Mouse (Mus musculus): ENCODE results near the gene Gm7075.
"Not testable (repeated sequence)": the region's sequence is repeated elsewhere in the genome, so short reads cannot be mapped to it uniquely, and the experiment has no call there.

Gene Gm7075

GRCm38 (mm10) chr10:63415850-63416249, 5.7 kb downstream of the Gm7075 start:
- DNase-seq: no peak

- no peak for DNase-seq
Observed at GRCm38 (mm10) chr10:63415287-63415686, 6.3 kb downstream of the Gm7075 start.

GRCm38 (mm10) chr10:63412756-63413155, 8.8 kb downstream of the Gm7075 start:
- DNase-seq: no peak

GRCm38 (mm10) chr10:63411674-63412073, 9.9 kb downstream of the Gm7075 start:
- DNase-seq: not testable (repeated sequence)

- DNase-seq: no peak
Observed at GRCm38 (mm10) chr10:63410162-63410956, 11.2 kb downstream of the Gm7075 start.

GRCm38 (mm10) chr10:63403636-63404035, 18.0 kb downstream of the Gm7075 start:
- DNase-seq: no peak

GRCm38 (mm10) chr10:63402731-63403504, 18.7 kb downstream of the Gm7075 start:
- no peak for DNase-seq

GRCm38 (mm10) chr10:63396963-63397362, 24.6 kb downstream of the Gm7075 start:
- DNase-seq: no peak

- DNase-seq: no peak
Observed at GRCm38 (mm10) chr10:63388948-63389347, 32.6 kb downstream of the Gm7075 start.

GRCm38 (mm10) chr10:63386991-63387390, 34.6 kb downstream of the Gm7075 start:
- no peak for DNase-seq

GRCm38 (mm10) chr10:63386444-63386843, 35.1 kb downstream of the Gm7075 start:
- peak; percentile 81 for DNase-seq

GRCm38 (mm10) chr10:63385897-63386296, 35.7 kb downstream of the Gm7075 start:
- not testable (repeated sequence) for DNase-seq

GRCm38 (mm10) chr10:63382372-63383279, 39.0 kb downstream of the Gm7075 start, which contains the start of gene Dnajc12:
Dnajc12 (plus strand) TSS chr10:63382443.
- DNase-seq: peak; percentile 72

- no peak for DNase-seq
Observed at GRCm38 (mm10) chr10:63381498-63382280, 39.9 kb downstream of the Gm7075 start, which contains the start of gene Sirt1. Sirt1 (minus strand) TSS chr10:63381704.

- no peak for DNase-seq
Observed at GRCm38 (mm10) chr10:63378948-63379680, 42.5 kb downstream of the Gm7075 start.

GRCm38 (mm10) chr10:63377468-63377867, 44.1 kb downstream of the Gm7075 start:
- DNase-seq: peak; percentile 49

GRCm38 (mm10) chr10:63376303-63376702, 45.3 kb downstream of the Gm7075 start:
- DNase-seq: no peak
